Mouse (Mus musculus): ENCODE measurements at regions not wholly inside any gene's neighbourhood (a gene's known extent, or its start where the extent isn't known, plus 50 kb on each side); places are given as distances from the start of the nearest gene placed in this dataset.

DNA sequence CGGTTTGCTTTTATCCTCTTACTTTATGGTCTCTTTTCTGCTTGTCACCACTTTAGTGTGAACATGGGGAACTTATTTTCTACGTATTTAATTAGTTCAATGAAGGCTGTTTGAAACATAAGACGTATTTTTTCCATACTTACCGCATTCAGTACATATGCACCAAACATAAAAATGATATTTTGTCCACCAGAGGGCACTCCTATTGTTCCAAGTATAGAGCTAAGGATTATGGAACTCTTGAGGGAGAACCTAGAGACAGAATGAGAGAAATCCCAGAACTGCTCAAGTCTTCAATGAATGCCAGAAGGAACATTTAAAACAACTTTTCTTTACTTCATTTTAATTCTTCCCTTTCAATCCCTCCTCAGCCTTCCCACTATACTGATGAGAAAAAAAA is 403.4 kb upstream of the Kif18a start:
- 72% methylated on average over 4 of the region's 4 CpGs for WGBS
- peak; percentile 71 for TF ChIP-seq CTCF (IDR thresholded peaks at IDR 0.05; ENCODE audit: low read depth)
- Histone ChIP-seq H3K27ac (no peak overlapping the region), H3K4me1 (replicated peaks; ENCODE audit: insufficient read depth, low read length) (no peaks in the 10 kb centered on the region), H3K4me2 (ENCODE audit: low read length) (no peak overlapping the region), H3K4me3 (replicated peaks; ENCODE audit: low read depth, low read length) (no peak overlapping the region), H3K9ac (ENCODE audit: low read depth, low read length) (no peak overlapping the region), H3K27me3 (ENCODE audit: insufficient read depth, low read length) (no peaks in the 10 kb centered on the region), H3K9me3 (replicated peaks; ENCODE audit: low read length) (no peaks in the 10 kb centered on the region), H3K36me3 (ENCODE audit: insufficient read depth, low read length) (no peaks in the 10 kb centered on the region)
- ATAC-seq (replicated peaks; ENCODE audit: low FRiP score, low read depth) (no peak), DNase-seq (ENCODE audit: low spot score) (peak; percentile 71)

DNA sequence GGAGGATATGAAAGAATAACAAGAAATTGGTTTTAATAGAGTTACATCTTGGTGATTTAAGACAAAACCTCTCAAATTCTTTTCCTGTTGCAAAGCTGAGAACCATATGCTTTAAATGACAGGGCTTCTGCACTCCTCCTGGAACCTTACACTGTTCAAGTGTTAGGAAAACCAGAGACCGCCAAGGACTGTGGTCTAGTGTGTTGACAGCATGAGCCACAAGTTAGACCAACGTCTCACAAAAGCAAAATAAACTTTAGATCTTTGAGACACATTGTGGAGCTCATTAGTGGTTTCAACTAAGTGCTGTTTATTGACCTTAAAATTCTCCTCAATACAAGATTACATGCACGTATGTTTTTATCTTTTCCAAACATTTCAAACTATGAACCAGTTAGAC is 402.9 kb upstream of the Kif18a start:
- Histone ChIP-seq H3K9me3 (replicated peaks; ENCODE audit: low read length) (no peaks in the 10 kb centered on the region), H3K27ac (no peak overlapping the region), H3K27me3 (ENCODE audit: insufficient read depth, low read length) (no peaks in the 10 kb centered on the region), H3K9ac (ENCODE audit: low read depth, low read length) (no peak overlapping the region), H3K4me3 (replicated peaks; ENCODE audit: low read depth, low read length) (no peak overlapping the region), H3K4me2 (ENCODE audit: low read length) (no peak overlapping the region), H3K36me3 (ENCODE audit: insufficient read depth, low read length) (no peaks in the 10 kb centered on the region), H3K4me1 (replicated peaks; ENCODE audit: insufficient read depth, low read length) (no peaks in the 10 kb centered on the region)
- no peak for TF ChIP-seq CTCF (IDR thresholded peaks at IDR 0.05; ENCODE audit: low read depth)
- WGBS: 55% methylated on average over 3 of the region's 3 CpGs
- ATAC-seq (replicated peaks; ENCODE audit: low FRiP score, low read depth) (no peak), DNase-seq (ENCODE audit: low spot score) (no peak)

DNA sequence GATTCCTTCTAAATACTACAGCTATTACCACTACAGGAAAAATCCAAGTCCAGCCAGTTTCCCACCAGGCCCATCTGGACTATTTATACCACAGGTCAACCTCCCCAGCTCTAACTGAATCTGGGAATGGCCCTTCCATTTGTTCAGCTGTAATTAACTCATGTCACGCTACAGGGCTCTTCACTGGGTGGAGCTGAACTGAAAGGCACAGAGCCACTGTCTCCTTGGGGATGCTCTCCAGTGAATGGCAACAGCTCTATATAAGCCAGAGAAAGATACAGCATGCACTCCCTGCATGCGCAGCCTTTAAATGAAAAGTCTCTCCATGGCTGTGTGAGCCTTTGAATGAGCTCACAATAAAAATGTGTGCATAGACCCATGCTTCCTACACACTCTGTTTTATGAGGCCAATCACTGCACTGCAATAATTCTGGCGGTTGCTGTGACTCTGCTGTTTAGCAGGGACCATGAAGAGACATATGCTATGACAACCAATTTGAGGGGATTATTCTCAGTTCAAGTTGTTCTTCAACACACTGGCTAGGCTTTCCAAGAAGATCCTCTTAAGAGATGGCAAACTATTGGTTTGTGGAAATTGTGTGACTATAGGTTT is 376.3 kb upstream of the Kif18a start:
- 52% methylated on average over 3 of the region's 3 CpGs for WGBS
- no peak for ATAC-seq (replicated peaks; ENCODE audit: low FRiP score, low read depth)
- no peak for DNase-seq (ENCODE audit: low spot score)
- Histone ChIP-seq H3K4me3 (replicated peaks; ENCODE audit: low read depth, low read length) (no peak overlapping the region), H3K9ac (ENCODE audit: low read depth, low read length) (no peak overlapping the region), H3K36me3 (ENCODE audit: insufficient read depth, low read length) (no peaks in the 10 kb centered on the region), H3K9me3 (replicated peaks; ENCODE audit: low read length) (no peaks in the 10 kb centered on the region), H3K27me3 (ENCODE audit: insufficient read depth, low read length) (no peaks in the 10 kb centered on the region), H3K4me1 (replicated peaks; ENCODE audit: insufficient read depth, low read length) (no peaks in the 10 kb centered on the region), H3K4me2 (ENCODE audit: low read length) (no peak overlapping the region), H3K27ac (no peak overlapping the region)
- TF ChIP-seq CTCF (IDR thresholded peaks at IDR 0.05; ENCODE audit: low read depth): no peak

- no peak overlapping the region for H3K4me3 ChIP-seq (replicated peaks; ENCODE audit: low read depth, low read length)
- no peak for TF ChIP-seq CTCF (IDR thresholded peaks at IDR 0.05; ENCODE audit: low read depth)
- WGBS: 69% methylated on average over 2 of the region's 2 CpGs
- H3K9ac ChIP-seq (ENCODE audit: low read depth, low read length): no peak overlapping the region
- H3K27ac ChIP-seq: no peak overlapping the region
- no peaks in the 10 kb centered on the region for H3K36me3 ChIP-seq (ENCODE audit: insufficient read depth, low read length)
- no peak for ATAC-seq (replicated peaks; ENCODE audit: low FRiP score, low read depth)
- H3K4me1 ChIP-seq (replicated peaks; ENCODE audit: insufficient read depth, low read length): no peaks in the 10 kb centered on the region
- H3K27me3 ChIP-seq (ENCODE audit: insufficient read depth, low read length): no peaks in the 10 kb centered on the region
- DNase-seq (ENCODE audit: low spot score): no peak
- H3K4me2 ChIP-seq (ENCODE audit: low read length): no peak overlapping the region
- H3K9me3 ChIP-seq (replicated peaks; ENCODE audit: low read length): no peaks in the 10 kb centered on the region
Measured at GRCm38 (mm10) chr2:108913555-108913954, 367.0 kb upstream of the Kif18a start.

DNA sequence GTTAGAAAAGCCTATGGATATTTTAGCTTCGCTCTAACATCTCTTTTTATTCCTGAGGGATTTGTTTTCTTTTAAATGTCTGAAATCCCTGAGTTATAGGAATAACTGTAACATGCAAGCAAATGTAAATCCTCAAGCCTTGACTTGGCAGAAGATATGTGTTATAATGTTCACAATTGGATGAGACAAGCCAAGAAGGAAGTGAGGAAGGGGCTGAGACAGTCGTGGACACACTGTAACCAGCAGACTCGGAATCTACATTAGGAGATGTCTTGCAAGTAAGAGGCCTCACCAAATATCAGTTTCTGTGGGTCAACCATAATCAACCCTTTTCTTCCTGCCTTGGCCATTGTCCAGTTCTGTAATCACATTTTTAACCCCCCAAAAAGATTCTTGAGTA is 366.6 kb upstream of the Kif18a start:
- Histone ChIP-seq H3K27me3 (ENCODE audit: insufficient read depth, low read length) (no peaks in the 10 kb centered on the region), H3K9ac (ENCODE audit: low read depth, low read length) (no peak overlapping the region), H3K4me2 (ENCODE audit: low read length) (no peak overlapping the region), H3K4me1 (replicated peaks; ENCODE audit: insufficient read depth, low read length) (no peaks in the 10 kb centered on the region), H3K36me3 (ENCODE audit: insufficient read depth, low read length) (no peaks in the 10 kb centered on the region), H3K4me3 (replicated peaks; ENCODE audit: low read depth, low read length) (no peak overlapping the region), H3K27ac (no peak overlapping the region), H3K9me3 (replicated peaks; ENCODE audit: low read length) (no peaks in the 10 kb centered on the region)
- no peak for DNase-seq (ENCODE audit: low spot score)
- no peak for TF ChIP-seq CTCF (IDR thresholded peaks at IDR 0.05; ENCODE audit: low read depth)
- no peak for ATAC-seq (replicated peaks; ENCODE audit: low FRiP score, low read depth)
- 68% methylated on average over 3 of the region's 3 CpGs for WGBS

DNA sequence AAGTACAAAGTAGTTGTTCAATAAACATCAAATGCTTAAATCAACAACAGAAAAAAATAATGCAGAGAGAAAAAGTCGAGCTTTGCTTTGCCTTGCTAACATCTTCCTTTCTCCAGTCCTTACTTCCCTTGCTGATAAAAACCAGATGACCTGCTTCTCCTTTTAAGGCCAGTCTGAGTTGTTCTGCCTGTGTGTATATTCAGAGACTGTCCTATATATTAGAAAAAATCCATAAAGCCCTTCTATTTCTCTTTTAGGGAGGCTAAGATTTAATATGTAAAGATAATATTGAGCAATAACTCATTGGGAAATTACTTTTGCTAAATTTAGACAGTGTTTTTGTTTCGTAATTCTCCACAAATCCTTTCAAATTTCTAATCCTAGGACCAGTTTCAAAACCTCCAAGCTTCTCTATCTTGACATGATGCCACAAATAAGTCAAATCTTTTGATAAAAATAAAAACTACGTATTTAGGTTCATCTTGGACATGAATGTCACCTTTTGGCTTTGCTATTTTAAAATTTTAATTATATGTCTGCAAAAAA is 361.0 kb upstream of the Kif18a start:
- no peak overlapping the region for H3K4me3 ChIP-seq (replicated peaks; ENCODE audit: low read depth, low read length)
- ATAC-seq (replicated peaks; ENCODE audit: low FRiP score, low read depth) (no peak), DNase-seq (ENCODE audit: low spot score) (no peak)
- no peaks in the 10 kb centered on the region for H3K36me3 ChIP-seq (ENCODE audit: insufficient read depth, low read length)
- TF ChIP-seq CTCF (IDR thresholded peaks at IDR 0.05; ENCODE audit: low read depth): no peak
- H3K4me2 ChIP-seq (ENCODE audit: low read length): no peak overlapping the region
- no peaks in the 10 kb centered on the region for H3K27me3 ChIP-seq (ENCODE audit: insufficient read depth, low read length)
- no peaks in the 10 kb centered on the region for H3K9me3 ChIP-seq (replicated peaks; ENCODE audit: low read length)
- WGBS: 63% methylated on average over 3 of the region's 3 CpGs
- no peaks in the 10 kb centered on the region for H3K4me1 ChIP-seq (replicated peaks; ENCODE audit: insufficient read depth, low read length)
- H3K9ac ChIP-seq (ENCODE audit: low read depth, low read length): no peak overlapping the region
- no peak overlapping the region for H3K27ac ChIP-seq

- DNase-seq (ENCODE audit: low spot score) (peak; percentile 20), ATAC-seq (replicated peaks; ENCODE audit: low FRiP score, low read depth) (no peak)
- Histone ChIP-seq H3K27ac (no peak overlapping the region), H3K4me3 (replicated peaks; ENCODE audit: low read depth, low read length) (no peak overlapping the region), H3K4me1 (replicated peaks; ENCODE audit: insufficient read depth, low read length) (no peaks in the 10 kb centered on the region), H3K9me3 (replicated peaks; ENCODE audit: low read length) (no peaks in the 10 kb centered on the region), H3K9ac (ENCODE audit: low read depth, low read length) (no peak overlapping the region), H3K36me3 (ENCODE audit: insufficient read depth, low read length) (no peaks in the 10 kb centered on the region), H3K27me3 (ENCODE audit: insufficient read depth, low read length) (no peaks in the 10 kb centered on the region), H3K4me2 (ENCODE audit: low read length) (no peak overlapping the region)
- 71% methylated on average over 5 of the region's 5 CpGs for WGBS
- no peak for TF ChIP-seq CTCF (IDR thresholded peaks at IDR 0.05; ENCODE audit: low read depth)
Measured at GRCm38 (mm10) chr2:108920111-108920510, 360.4 kb upstream of the Kif18a start.

Data from kidney, postnatal 0 days (tissue).